In the genomic region with DNA sequence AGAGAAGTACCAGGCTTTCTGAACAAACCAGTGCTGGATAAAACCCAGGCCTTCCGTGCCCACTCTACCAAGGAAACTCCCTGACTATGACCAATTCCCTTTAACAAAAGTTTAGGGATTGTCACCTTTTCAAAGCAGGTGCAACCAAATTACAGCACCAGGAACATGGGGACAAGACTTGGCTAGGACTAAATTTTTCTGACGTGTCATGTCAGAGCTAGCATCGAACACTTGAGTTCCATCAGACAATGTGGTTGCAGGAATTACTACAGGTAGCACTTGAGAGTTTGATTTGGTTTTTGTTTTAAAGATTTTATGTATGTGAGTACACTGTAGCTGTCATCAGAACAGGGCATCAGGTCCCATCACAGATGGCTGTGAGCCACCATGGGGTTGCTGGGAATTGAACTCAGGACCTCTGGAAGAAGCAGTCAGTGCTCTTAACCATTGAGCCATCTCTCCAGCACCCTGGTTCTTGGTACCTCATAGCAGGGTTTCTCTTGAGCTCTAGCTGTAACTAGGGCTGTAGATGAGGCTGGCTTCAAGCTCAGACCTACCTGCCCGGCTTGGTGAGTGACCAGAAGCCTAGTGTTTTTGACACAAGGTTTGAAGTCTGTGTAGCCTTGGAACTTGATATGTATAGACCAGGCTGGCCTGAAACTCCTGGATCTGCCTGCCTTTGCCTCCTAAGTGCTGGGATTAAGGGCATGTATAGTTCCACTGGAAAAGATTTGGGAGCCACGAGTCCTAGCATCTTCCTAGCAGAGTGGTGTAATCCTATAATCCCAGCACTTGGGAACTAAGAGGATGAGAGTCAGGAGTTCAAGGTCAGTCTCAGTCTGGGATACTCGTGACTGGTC, we compare ENCODE assay signal across 32 mouse cellular contexts. TPM values are rescaled to one million over a fixed set of nuclear protein-coding genes. Genes with fewer than 3 reads are reported as not detected.
DNase-seq lines count a peak whose midpoint lies in the region; ATAC-seq lines count a peak whose summit lies in the region.
"Had no signal": no experiment of that assay in that cellular context is flagged by ENCODE, and none has a peak within 500 bp of the region (broad histone marks: within the 10 kb centered on the region; RNA-seq: fewer than 3 reads in every experiment).

No protein-coding gene starts in this region.

- peak overlapping the region; percentile 30 for H3K9ac ChIP-seq in liver, embryonic 12.5 days
- H3K9ac ChIP-seq in kidney, embryonic 14.5 days (ENCODE audit: low read depth, low read length): no peak overlapping the region
- H3K9ac ChIP-seq: forebrain, embryonic 15.5 days; hindbrain, embryonic 13.5 days; lung, embryonic 15.5 days; midbrain, embryonic 12.5 days; neural tube, embryonic 13.5 days had no signal

- peak overlapping the region; percentile 6 for H3K4me2 ChIP-seq in liver, embryonic 12.5 days
- H3K4me2 ChIP-seq in kidney, embryonic 14.5 days (replicated peaks; ENCODE audit: low read depth, low read length): no peak overlapping the region
- H3K4me2 ChIP-seq: forebrain, embryonic 15.5 days; hindbrain, embryonic 13.5 days; lung, embryonic 15.5 days; midbrain, embryonic 12.5 days; neural tube, embryonic 13.5 days had no signal

- H3K4me3 ChIP-seq in liver, embryonic 12.5 days: no peak overlapping the region
- H3K4me3 ChIP-seq in kidney, embryonic 14.5 days (ENCODE audit: low read length): no peak overlapping the region
- H3K4me3 ChIP-seq: forebrain, embryonic 15.5 days; hindbrain, embryonic 13.5 days; lung, embryonic 15.5 days; midbrain, embryonic 12.5 days; neural tube, embryonic 13.5 days had no signal

- ATAC-seq in CD4-positive, CD25-positive, alpha-beta regulatory T cell, adult 4 months: no peak
- no peak for ATAC-seq in liver, embryonic 12.5 days
- ATAC-seq in kidney, embryonic 14.5 days (ENCODE audit: low FRiP score, low TSS enrichment): no peak
- ATAC-seq: forebrain, embryonic 15.5 days had no signal

- H3K27ac ChIP-seq in liver, embryonic 12.5 days: peak overlapping the region; percentile 90
- H3K27ac ChIP-seq in kidney, embryonic 14.5 days (ENCODE audit: low read depth, low read length): no peak overlapping the region
- H3K27ac ChIP-seq: forebrain, embryonic 15.5 days; hindbrain, embryonic 13.5 days; lung, embryonic 15.5 days; midbrain, embryonic 12.5 days; neural tube, embryonic 13.5 days had no signal

- DNase-seq in CD4-positive, CD25-positive, alpha-beta regulatory T cell, adult 2 months (ENCODE audit: low read depth, low spot score): peak; percentile 40
- DNase-seq in retina, postnatal 1 day: peak; percentile 25
- DNase-seq in retina, embryonic 14.5 days (ENCODE audit: low spot score): no peak
- DNase-seq in naive thymus-derived CD4-positive, alpha-beta T cell, adult 2 months (ENCODE audit: low read depth): peak; percentile 55
- no peak for DNase-seq in gastrocnemius, postnatal 4 days (ENCODE audit: low spot score in 2 of 2)
- DNase-seq: cerebellum, adult 9-10 months; gastrocnemius, postnatal 14 days; heart, postnatal 10 days; kidney, adult 8-10 months; kidney, postnatal 36 days; layer of hippocampus, adult 9-11 months; lung, postnatal 4 days; right cerebral cortex, postnatal 25 days; thymus, adult 2 months had no signal

- no peaks in the 10 kb centered on the region for H3K9me3 ChIP-seq in liver, embryonic 12.5 days (replicated peaks)
- H3K9me3 ChIP-seq in kidney, embryonic 14.5 days (ENCODE audit: control insufficient read depth, low read length): no peaks in the 10 kb centered on the region
- H3K9me3 ChIP-seq: forebrain, embryonic 15.5 days; hindbrain, embryonic 13.5 days; lung, embryonic 15.5 days; midbrain, embryonic 12.5 days; neural tube, embryonic 13.5 days had no signal

- 67% methylated on average over 6 of the region's 6 CpGs for WGBS in liver, embryonic 12.5 days (ENCODE audit: insufficient replicate concordance)
- WGBS in kidney, embryonic 14.5 days: 81% methylated on average over 6 of the region's 6 CpGs

- peaks cover 79% of the 10 kb centered on the region for H3K4me1 ChIP-seq in liver, embryonic 12.5 days
- peaks cover 7% of the 10 kb centered on the region; the same call in 1 of the 2 replicates for H3K4me1 ChIP-seq in kidney, embryonic 14.5 days (ENCODE audit: control insufficient read depth, insufficient read depth, low read length)

- no peaks in the 10 kb centered on the region for H3K27me3 ChIP-seq in liver, embryonic 12.5 days (replicated peaks)
- H3K27me3 ChIP-seq in kidney, embryonic 14.5 days (ENCODE audit: control insufficient read depth, insufficient read depth, low read length): no peaks in the 10 kb centered on the region
- H3K27me3 ChIP-seq: forebrain, embryonic 15.5 days; hindbrain, embryonic 13.5 days; lung, embryonic 15.5 days; midbrain, embryonic 12.5 days; neural tube, embryonic 13.5 days had no signal

- peaks cover 54% of the 10 kb centered on the region for H3K36me3 ChIP-seq in liver, embryonic 12.5 days
- peaks cover 19% of the 10 kb centered on the region for H3K36me3 ChIP-seq in kidney, embryonic 14.5 days (ENCODE audit: control insufficient read depth, insufficient read depth, low read length)

RNA-seq across cellular contexts. Expression of gene Pim1, which starts 5.9 kb away (rescaled TPM):
- 100 to 1,000 TPM; 484 to 510 TPM for polyA plus RNA-seq in CD4-positive, CD25-positive, alpha-beta regulatory T cell, adult 4 months (2017; shearing (Covaris generic))
- polyA plus RNA-seq in liver, embryonic 12.5 days (2016; fragmentation: Nextera tagmentation; extraction: Ambion mirVana): 112 and 114 TPM in 2 replicates
- total RNA-seq in gastrocnemius, postnatal 4 days (2021): 10 to 100 TPM; 21.4 to 21.8 TPM
- polyA plus RNA-seq in kidney, embryonic 14.5 days (2014; fragmentation: Nextera tagmentation; extraction: Ambion mirVana): 12.6 and 15.6 TPM in 2 replicates

RNA-seq across cellular contexts. Expression of gene Gm17657, which starts 53.0 kb away (rescaled TPM):
- polyA plus RNA-seq in CD4-positive, CD25-positive, alpha-beta regulatory T cell, adult 4 months (2017; shearing (Covaris generic)): not detected
- not detected in 2 replicates for polyA plus RNA-seq in liver, embryonic 12.5 days (2016; fragmentation: Nextera tagmentation; extraction: Ambion mirVana)
- not detected for total RNA-seq in gastrocnemius, postnatal 4 days (2021)
- polyA plus RNA-seq in kidney, embryonic 14.5 days (2014; fragmentation: Nextera tagmentation; extraction: Ambion mirVana): not detected in 2 replicates
- total RNA-seq: adrenal gland, adult 18-20 months; adrenal gland, postnatal 4 days; common myeloid progenitor, adult 5-6 weeks; gastrocnemius, postnatal 14 days; heart, adult 8-10 months; heart, postnatal 10 days; left cerebral cortex, adult 8-10 months; monocyte, adult 5-6 weeks had no signal
- polyA plus RNA-seq: embryonic facial prominence, embryonic 11.5 days; forebrain, embryonic 15.5 days; hindbrain, embryonic 13.5 days; intestine, embryonic 14.5 days; limb, embryonic 11.5 days; lung, embryonic 15.5 days; midbrain, embryonic 12.5 days; neural tube, embryonic 13.5 days; stomach, embryonic 16.5 days; thymus, adult 2 months had no signal

RNA-seq across cellular contexts. Expression of gene Tbc1d22b, which starts 53.1 kb away (rescaled TPM):
- polyA plus RNA-seq in CD4-positive, CD25-positive, alpha-beta regulatory T cell, adult 4 months (2017; shearing (Covaris generic)): 10 to 100 TPM in 1 of 2 experiments, 1 to 10 TPM in 1; 9.5 to 11.2 TPM
- 7.4 and 7.9 TPM in 2 replicates for polyA plus RNA-seq in liver, embryonic 12.5 days (2016; fragmentation: Nextera tagmentation; extraction: Ambion mirVana)
- 10 to 100 TPM; 10.2 to 11.3 TPM for total RNA-seq in gastrocnemius, postnatal 4 days (2021)
- polyA plus RNA-seq in kidney, embryonic 14.5 days (2014; fragmentation: Nextera tagmentation; extraction: Ambion mirVana): 11.5 and 18.5 TPM in 2 replicates

RNA-seq across cellular contexts. Expression of gene Tmem217, which starts 55.7 kb away (rescaled TPM):
- under 1 TPM in 1 of 2 experiments, not detected in 1; 0.62 TPM for polyA plus RNA-seq in CD4-positive, CD25-positive, alpha-beta regulatory T cell, adult 4 months (2017; shearing (Covaris generic))
- polyA plus RNA-seq in liver, embryonic 12.5 days (2016; fragmentation: Nextera tagmentation; extraction: Ambion mirVana): 0.67 and 0.68 TPM in 2 replicates
- not detected for total RNA-seq in gastrocnemius, postnatal 4 days (2021)
- polyA plus RNA-seq in kidney, embryonic 14.5 days (2014; fragmentation: Nextera tagmentation; extraction: Ambion mirVana): 0.42 and 0.76 TPM in 2 replicates
- total RNA-seq: adrenal gland, adult 18-20 months; gastrocnemius, postnatal 14 days; heart, adult 8-10 months; heart, postnatal 10 days; left cerebral cortex, adult 8-10 months; monocyte, adult 5-6 weeks had no signal

Comparison
In these comparisons a context has a peak if more than half of its experiments do, and no peak if none do; other contexts are left out.
1. DNase-seq: peak in CD4-positive, CD25-positive, alpha-beta regulatory T cell, adult 2 months (single experiment), retina, postnatal 1 day (single experiment) and naive thymus-derived CD4-positive, alpha-beta T cell, adult 2 months (single experiment); none in retina, embryonic 14.5 days (single experiment) and gastrocnemius, postnatal 4 days (0 of 2).